Mouse (Mus musculus) frontal cortex, postnatal 10 days (tissue): Measurements from ENCODE around the gene Mtch2.
"Not testable (repeated sequence)": the region's sequence is repeated elsewhere in the genome, so short reads cannot be mapped to it uniquely, and the experiment has no call there.

ENCODE experiments used
- DNase-seq, 2 experiments: peaks; one replicate each; pipeline ENCODE4 v3.0.0; 2022; ENCODE audit warnings: low spot score in 2 of 2, mixed read lengths in 1 of 2

Mtch2 gene

DNA sequence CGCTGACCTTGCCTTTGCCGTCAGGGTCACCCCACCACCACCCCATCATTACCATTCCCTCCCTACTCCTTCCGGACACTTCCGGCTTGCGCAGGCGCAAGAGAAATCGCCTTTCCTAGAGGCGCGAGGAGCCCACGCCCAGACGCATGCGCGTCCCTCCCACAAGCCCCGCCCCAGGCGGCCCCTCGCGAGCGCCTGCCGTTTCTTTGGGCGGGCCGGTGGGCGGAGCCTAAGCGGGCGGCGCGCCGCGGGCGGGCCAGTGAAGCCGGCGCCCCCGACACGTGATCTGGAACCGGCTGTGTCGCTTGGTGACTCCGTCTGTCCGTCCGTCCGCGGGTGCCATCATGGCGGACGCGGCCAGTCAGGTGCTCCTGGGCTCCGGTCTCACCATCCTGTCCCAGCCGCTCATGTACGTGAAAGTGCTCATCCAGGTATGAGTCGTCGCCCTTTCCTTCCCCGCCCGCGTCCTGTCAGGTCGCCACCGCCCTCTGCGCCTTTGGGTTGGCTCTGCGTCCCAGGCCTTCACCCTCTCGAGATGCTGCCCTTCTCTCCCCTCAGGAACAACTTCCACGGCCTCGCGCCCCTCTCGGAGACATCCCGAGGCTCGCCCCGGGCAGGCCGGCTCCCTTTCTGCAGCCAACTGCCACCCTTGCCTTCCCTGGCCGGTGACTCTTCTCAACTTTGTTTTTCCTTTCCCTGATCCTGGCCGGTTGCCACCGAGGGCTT lies at the start of gene Mtch2:
TSS of gene Mtch2 (plus strand) at position 201 of the 726 bp plus-strand sequence.
- DNase-seq = peak; percentile 97 to 98

DNA sequence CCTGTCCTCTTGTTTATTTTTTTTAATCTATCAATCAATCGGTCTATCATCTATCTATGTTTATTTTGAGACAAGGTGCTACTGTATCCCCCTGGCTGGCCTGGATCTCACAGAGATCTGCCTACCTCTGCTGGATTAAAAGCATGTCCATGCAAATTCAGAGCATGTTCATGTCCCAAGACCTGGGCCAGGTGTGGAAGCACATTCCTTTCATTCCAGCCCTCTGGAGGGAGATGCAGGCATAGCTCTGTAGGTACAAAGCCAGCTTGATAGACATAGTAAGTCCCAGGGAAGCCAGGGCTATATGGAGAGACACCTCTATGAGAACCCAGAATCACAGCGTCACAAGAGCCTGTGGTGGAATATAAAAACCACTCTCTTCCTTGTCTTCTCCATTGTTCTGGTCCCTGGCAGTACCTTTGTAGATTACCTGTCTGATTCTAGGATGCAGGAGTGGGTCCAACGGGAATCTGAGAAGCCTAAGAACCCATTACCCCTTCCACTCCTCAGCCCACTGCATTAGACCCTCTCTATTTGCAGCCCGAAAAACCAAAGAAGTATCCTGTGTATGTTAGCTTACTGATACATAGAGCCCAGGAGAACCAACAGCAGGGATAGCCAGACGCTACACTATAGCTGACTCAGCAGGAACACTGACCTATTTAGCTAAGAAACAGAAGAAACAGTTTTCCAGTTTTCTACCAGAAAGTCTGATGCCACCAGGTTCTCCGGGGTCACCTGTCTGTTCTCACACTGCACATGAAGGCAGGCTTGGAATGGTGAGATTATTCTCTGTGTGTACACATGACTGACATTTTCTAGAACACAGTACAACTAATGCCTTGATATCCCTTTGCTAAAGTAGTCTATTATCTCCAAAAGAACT lies 38.5 kb upstream of the Mtch2 start:
- DNase-seq = no peak

DNA sequence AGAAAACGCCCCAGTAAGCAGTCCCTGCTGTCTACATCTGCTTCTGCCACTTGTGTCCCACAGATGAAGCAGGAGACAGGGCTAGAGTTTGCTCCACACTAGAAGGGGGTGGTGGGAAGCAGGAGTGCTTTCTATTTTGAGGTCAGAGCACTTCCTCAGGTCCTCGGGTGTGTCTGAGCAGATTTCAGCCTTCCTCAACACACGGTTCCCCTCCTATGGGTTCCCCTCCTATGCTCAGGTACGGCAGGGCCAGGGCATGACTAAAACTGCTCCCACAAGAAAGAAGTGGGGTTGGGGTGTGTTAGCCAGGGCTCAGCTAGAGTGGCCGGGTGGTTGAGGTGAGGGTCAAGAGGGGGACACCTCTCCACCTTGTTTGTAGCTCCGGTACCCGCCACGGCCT lies 36.2 kb upstream of the Mtch2 start:
- no peak for DNase-seq

DNA sequence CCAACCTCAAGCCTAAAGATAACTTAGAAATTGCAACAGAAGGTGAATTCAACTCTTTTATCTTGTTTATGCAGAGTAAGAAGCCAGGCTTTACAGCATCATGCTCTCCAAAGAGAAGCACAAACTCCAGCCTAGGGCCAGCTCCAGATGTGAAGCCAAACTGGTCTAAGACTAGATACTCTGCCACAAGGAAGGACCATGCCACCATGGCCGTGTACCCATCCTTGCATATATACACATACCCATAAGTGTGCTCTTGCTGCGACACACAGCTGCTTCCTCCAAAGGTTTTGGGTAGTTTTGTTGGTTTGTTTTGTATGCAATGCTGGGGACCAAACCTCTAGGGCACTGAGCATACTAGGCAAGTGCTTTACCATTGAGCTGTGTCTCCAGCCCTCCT lies 31.7 kb upstream of the Mtch2 start:
- DNase-seq = no peak

DNA sequence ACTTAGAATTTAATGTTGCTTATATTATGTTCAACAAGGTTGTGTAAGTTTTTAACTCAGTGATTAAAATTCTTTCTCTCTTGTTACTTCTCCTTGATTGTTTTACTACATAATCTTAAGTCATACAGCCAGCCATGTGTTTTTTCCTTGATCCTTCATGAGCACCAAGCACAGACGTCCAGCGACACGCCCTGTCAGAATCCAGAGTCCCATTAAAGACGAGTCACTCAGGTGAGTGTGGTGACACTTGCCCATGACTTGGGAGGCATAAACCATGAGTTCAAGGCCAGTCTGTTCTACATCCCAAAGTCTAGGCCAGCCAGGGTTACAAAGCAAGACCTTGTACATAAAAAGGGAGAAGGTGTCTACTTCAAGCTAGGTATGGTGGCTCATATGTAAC lies 30.8 kb upstream of the Mtch2 start:
- no peak for DNase-seq

DNA sequence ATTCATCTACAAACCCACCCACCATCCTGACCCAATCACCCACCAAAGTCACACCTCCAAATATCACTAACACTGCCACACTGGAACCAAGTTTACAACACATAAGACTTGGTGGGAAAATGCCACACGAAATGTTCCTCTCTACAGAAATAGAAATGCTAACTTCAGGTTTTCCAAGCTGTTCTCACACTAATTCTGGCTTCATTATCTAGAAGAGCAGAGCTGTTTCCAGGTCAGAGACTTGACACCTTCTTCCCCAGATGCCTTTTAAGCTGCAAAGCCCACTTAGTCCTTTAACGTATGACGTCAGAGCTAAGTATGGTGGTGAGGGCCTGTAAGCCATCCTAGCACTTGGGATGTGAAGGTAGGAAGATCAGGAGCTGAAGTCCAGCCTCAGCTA lies 28.2 kb upstream of the Mtch2 start:
- no peak for DNase-seq

DNA sequence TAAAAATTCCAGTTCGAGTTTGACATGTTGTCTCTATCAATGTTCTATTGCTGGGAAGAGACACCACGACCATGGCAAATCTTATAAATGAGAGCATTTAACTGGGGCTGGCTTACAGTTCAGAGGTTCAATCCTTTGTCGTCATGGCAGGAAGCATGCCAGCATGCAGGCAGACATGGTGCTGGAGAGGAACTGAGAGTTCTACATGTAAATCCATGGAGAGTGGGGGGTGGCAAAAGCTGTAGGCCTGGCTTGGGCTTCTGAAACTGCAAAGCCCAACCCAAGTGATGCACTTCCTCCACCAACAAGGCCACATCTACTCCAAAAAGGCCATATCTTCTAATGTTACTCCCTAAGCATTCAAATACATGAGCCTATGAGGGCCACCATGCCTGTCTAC lies 26.1 kb upstream of the Mtch2 start:
- DNase-seq = no peak

DNA sequence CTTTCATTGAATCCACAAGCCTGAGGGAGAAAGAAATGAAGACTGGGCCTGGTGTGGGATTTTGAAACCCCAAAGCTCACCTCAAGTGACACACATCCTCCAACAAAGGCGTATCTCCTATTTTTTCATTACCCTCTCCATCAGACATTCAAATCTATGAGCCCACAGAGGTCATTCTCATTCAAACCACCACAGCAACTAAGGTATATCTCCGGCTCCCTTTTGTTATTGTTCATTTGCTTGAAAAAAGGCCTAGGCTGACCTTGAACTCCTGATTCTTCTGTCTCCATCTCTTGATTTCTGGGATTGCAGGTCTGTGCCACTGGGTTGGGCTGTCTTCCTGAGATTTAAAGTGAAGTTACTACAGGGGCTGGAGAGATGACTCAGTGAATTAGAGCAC lies 24.0 kb upstream of the Mtch2 start:
- no peak for DNase-seq

DNA sequence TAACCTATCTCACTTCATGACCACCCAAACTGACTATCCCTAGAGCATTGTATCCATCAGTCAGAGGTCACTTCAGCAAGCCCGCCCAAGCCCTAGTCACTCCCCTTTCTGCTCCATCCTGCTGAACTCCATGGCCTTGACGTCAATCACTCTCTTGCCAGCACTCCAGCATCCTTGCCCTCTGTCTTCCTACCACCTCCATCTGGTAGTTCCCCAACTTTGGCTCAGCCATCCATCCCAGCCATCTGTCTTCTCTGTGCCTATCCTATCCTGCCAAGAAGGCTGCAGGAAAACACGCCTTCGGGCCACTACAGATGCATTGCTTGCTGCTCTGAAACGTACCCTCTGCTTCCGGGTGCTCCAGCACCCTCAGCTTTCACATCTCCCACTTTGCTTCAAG lies 23.2 kb upstream of the Mtch2 start:
- no peak for DNase-seq

DNA sequence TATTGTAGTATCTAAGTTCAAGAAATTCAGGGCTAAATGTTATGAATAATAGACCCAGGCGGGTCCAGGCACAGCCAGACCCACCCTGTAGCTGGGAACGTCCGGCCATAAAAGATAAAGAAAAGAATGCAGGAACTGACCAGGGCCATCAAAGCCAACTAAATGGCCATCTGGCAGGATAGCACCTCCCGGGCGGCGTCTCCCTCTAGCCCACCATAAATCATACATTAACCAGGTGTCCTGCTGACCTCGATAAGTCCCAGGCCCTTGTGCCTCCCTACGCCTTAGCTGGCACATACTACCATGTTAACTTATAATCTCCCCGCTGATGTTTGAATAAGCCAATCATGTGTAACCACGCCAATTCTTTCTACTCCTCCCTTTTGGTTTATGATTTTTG lies 22.4 kb upstream of the Mtch2 start:
- DNase-seq = not testable (repeated sequence)

DNA sequence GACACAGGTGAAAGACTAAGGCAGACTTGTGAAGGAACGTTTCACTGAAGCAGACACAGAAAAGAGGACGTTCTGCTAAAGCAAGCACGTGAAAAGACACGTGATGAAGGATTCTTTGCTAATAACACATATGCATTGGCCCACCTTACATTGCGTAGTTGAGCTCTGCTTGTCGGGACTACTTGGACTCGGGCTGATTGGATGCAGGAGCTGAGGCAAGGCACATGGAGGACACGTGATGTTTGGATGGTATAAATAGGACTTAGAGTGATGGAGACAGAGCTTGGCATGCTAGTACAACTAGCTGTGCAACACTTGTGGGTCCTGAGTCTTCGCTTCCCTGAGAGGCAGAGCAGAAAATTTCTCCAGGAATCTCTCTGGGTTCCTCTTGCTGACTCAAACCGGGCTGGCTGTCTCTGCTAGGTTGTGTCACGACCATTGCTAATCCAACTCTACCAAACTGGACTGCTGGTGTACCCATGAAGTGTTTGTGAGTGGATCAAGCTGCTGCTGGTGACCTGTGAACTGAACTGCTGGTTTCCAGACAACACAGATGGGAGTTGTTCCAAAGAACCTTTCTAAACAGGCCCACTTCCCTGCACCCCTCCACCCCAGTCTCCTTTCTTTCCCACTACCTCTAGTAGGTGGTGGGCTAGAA lies 21.3 kb upstream of the Mtch2 start:
- no peak for DNase-seq

DNA sequence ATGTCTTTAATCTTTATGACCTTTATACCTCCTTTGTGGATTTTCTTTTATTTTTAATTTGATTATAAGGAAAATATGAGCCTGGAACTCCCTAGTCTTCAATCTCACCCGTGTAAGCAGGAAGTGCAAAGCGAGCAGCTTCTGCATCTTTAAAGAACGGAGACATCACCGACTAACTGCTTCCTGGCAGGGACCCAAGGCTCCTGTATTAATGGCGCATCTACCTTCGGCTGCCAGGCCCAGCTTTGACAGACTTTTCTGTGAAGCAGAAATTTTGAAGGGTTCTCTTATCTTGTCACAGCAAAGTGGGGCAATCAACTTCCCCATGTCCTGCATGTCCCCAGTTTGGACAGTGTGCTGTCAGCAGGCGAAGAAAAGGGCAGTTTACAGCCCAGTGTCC lies 18.2 kb upstream of the Mtch2 start:
- no peak for DNase-seq

DNA sequence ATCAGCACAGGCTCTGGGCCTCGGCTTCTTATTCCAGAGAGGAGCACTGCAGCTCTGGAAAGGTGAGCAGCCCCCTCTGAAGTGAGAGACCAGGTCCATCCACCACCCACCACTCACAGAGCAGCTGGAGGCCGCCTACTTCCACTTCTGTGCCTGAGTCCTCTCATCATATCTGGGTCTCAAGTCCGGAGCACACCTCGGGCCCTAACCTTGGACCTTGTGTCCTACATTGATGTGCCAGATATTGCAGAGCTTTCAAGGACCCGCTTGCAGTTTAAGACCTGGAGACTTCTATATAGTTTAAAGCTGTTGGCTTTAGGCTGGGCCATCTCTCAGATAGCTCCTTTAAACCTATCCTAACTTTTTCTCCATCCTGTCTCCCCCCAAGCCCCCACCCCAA lies 13.5 kb upstream of the Mtch2 start:
- DNase-seq = no peak

DNA sequence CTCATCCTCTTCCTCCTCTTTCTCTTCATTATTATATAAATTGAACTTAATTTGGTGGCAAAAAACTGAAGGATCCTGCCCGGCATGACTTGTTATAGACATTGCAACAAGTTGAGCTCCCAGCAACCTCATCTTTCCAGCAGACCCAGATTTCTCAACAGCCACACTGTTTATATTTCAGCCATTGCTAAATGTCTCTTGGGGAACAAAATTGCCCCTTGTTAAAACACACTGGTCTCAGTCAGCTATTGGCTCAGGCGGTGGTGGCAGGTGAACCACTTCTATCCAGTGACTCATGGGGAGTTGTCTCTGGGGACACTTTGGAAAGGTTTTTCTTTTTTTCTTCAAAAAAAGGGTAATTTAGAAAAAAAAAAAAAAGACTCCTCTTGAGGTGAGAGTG lies 8.3 kb upstream of the Mtch2 start:
- DNase-seq = no peak

DNA sequence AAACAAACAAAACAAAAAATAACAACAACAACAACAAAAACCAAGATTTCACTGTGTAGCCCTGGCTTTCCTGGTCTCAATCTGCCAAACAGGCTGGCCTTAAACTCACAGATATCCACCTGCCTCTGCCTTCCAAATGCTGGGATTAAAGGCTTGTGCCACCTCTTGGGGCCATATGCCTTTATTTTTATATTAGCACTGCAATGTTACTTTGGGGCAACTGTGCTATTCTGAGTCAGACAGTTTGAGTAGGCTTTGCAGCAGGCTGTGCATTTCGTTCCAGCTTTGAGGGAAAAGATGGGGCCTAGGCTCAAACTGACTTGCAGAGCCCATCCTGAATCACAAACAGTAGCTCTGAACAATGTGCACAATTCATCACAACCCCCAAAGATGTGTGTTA lies 3.3 kb upstream of the Mtch2 start:
- DNase-seq = no peak

DNA sequence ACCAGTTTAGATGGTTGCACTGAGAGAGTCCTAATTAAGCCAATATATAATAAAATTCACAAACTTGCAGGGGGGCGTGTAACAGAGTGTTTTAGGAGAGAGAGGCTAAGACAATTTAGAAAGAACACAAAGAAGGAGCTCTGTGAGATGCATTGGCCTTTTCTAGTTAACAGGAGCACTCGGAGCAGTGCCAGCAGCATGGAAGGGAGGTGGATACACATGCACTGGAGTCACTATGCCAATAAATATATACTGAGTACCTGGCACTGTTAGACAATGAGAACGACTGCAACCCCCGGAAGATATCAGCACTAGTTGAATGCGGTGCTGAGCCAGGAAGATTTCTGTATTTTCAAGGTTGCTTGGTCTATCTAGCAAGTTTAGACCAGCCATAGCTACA lies 2.7 kb upstream of the Mtch2 start:
- DNase-seq = no peak

DNA sequence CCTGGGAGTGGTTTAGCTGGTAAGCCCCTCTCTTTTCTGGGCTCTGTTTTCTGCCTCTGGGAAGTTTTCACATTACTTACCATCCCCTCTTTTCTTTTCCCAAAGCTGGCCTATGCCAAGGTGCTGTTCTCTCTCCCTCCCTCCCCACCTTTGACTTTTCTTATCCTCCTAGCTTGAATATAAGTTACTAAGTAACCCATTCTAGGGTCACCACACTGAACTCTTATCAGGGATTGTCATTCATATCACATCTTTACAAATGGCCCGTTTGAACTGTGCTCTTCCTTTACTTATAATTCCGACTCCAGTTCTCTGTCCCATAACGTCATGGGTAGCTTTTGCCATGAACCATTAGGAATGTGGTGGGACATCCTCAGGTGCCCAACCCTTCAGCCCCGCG lies 1.7 kb upstream of the Mtch2 start:
- no peak for DNase-seq

DNA sequence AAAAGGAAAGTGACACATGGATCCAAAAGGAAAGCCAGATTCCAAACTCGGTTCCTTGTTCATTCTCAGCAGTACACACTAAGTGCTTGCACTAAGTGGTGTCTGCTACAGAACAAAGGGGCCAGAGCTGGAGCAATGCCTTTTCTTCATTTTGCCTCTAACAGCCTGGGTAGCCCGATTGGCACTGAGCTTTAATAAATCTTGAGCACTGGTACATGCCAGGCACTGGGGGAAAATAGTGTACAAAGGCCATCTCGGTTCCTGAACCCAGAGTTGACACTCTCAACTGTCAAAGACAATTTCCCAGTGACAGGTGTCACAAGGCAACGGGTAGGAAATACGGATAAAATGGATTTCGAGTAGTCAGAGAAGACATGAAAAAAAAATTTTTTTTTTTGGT lies 784 bp upstream of the Mtch2 start:
- peak in 1 of 2 experiments; percentile 20 for DNase-seq

DNA sequence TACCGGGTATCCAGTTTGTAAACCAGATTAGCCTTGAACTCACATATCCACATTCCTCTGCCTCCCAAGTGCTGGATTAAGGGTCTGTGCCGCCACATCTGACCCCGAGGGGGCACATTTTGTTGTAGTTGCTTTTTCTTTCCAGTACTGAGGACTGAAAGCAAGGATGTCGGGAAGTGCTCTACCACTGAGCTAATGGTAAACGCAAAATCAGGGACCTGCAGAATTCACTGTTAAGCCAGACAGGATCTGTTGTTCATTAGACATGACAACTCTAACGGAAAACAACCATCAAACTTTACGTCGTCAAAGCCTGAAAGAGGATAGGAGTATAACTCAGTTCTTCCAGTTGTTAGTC lies 379 bp upstream of the Mtch2 start:
- DNase-seq = peak in 1 of 2 experiments; percentile 29

DNA sequence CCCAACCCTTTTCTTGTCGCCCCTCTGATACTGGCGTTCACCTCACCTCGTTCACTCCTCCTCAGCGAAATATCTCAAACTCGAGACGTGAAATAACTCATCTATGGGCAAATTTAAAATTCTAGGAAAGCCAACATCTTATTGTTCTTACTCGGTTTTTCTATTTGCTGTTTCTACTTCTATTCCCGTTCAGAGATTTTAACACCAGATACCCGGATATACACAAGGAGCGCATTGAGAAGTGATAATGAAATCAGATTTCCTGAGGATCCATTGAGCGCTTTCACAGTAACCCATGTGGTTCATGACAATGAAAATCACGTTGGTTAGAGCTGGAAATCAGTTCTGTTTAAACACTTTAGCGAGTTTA lies 711 bp downstream of the Mtch2 start:
- no peak for DNase-seq

DNA sequence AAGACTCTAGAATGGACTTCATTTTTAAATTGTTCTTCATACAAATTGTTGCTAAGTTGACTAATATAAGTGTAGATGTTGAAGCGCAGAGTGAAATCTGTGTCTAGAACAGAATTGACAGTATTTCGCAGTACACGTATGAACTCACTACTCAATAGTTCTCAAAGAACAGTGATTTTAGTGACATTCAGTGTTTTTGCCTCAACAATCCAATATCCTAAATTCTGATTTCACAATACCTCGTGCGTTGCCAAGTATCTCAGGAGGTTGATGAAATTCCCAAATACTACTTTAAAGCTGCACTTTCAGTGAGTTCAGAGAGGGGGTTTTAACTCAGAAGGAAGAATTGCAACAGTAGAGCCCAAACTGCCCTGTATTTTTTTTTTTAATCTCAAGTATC lies 1.4 kb downstream of the Mtch2 start:
- no peak for DNase-seq

DNA sequence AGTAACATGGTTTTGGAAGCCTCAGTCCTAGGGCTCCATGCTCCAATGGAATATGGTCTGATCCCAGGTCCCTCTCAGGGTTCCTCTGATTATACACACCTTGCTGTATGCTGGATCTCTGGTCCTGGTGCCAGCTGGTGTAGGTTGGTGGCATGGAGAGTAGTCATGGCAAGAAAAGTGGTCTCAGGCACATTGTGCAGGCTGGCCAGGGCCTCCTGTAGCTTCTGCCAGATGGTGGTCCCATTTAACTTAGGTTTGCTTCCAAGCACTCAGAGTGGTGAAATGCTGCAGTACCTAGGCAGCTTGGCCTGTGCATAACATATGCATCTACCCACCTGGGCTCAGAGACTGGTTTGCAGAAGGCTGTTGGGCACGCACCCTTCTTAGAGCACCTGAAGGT lies 3.4 kb downstream of the Mtch2 start:
- no peak for DNase-seq

DNA sequence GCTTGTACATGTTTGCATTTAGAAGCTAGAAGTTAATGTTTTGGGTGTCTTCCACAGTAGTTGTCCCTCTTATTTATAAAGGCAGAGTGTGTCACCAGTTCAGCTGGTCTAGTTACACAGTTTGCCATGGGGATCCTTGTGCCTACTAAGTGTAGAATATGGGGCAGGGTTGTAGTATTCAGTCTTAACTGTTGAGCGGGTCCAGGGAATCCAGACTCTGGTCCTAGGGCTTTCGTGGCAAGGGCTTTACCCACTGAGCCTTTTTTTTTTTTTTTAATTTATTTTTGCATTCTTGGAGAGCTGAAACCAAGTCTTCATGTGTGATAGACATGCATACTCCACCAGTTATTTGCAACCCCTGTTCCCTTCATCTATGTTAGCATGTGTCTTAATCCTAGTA lies 14.5 kb downstream of the Mtch2 start:
- no peak for DNase-seq
